Mouse (Mus musculus) mature B cell (primary cell): Measurements from ENCODE around the gene Syt2.

Experiments
- in situ Hi-C: fragments of 300-500 bp; cut with MboI; formaldehyde crosslinking; loops from 2 replicates; pipeline ENCODE4 v1.14.3; 2019

Gene Syt2

GRCm38 (mm10) chr1:134646261-134646962 is at the start of gene Syt2:
Gene Syt2, plus strand, starts transcription at chr1:134646677.
- in situ Hi-C loops: no loop called here

- in situ Hi-C loops: no loop called here
These were observed 49.0 kb upstream of the Syt2 start for GRCm38 (mm10) chr1:134597339-134598054.

- in situ Hi-C loops: no loop called here
These were observed 42.4 kb upstream of the Syt2 start for GRCm38 (mm10) chr1:134604086-134604485.

GRCm38 (mm10) chr1:134605670-134606069 is 40.8 kb upstream of the Syt2 start:
- in situ Hi-C loops: no loop called here

GRCm38 (mm10) chr1:134606381-134606780 is 40.1 kb upstream of the Syt2 start:
- in situ Hi-C loops: no loop called here

GRCm38 (mm10) chr1:134607279-134607678 is 39.2 kb upstream of the Syt2 start:
- in situ Hi-C loops: no loop called here

- in situ Hi-C loops: no loop called here
These were observed 37.3 kb upstream of the Syt2 start for GRCm38 (mm10) chr1:134609172-134609571.

- in situ Hi-C loops: no loop called here
These were observed 31.9 kb upstream of the Syt2 start for GRCm38 (mm10) chr1:134614554-134614953.

GRCm38 (mm10) chr1:134614988-134615387 is 31.5 kb upstream of the Syt2 start:
- in situ Hi-C loops: no loop called here

GRCm38 (mm10) chr1:134617656-134618055 is 28.8 kb upstream of the Syt2 start:
- in situ Hi-C loops: no loop called here

- in situ Hi-C loops: no loop called here
These were observed 21.2 kb upstream of the Syt2 start for GRCm38 (mm10) chr1:134625325-134625724.

GRCm38 (mm10) chr1:134629455-134629854 is 17.0 kb upstream of the Syt2 start:
- in situ Hi-C loops: no loop called here

- in situ Hi-C loops: no loop called here
These were observed 12.2 kb upstream of the Syt2 start for GRCm38 (mm10) chr1:134634296-134634695.

- in situ Hi-C loops: no loop called here
These were observed 10.2 kb upstream of the Syt2 start for GRCm38 (mm10) chr1:134636245-134636644.

GRCm38 (mm10) chr1:134636684-134637083 is 9.8 kb upstream of the Syt2 start:
- in situ Hi-C loops: no loop called here

- in situ Hi-C loops: no loop called here
These were observed 8.4 kb upstream of the Syt2 start for GRCm38 (mm10) chr1:134638041-134638440.

GRCm38 (mm10) chr1:134638522-134638921 is 8.0 kb upstream of the Syt2 start:
- in situ Hi-C loops: no loop called here

GRCm38 (mm10) chr1:134639460-134639859 is 7.0 kb upstream of the Syt2 start:
- in situ Hi-C loops: no loop called here

GRCm38 (mm10) chr1:134641507-134641906 is 5.0 kb upstream of the Syt2 start:
- in situ Hi-C loops: no loop called here

- in situ Hi-C loops: no loop called here
These were observed 2.8 kb upstream of the Syt2 start for GRCm38 (mm10) chr1:134643702-134644101.

- in situ Hi-C loops: no loop called here
These were observed 873 bp upstream of the Syt2 start for GRCm38 (mm10) chr1:134645408-134646200.

GRCm38 (mm10) chr1:134646963-134647282 is 446 bp downstream of the Syt2 start:
- in situ Hi-C loops: no loop called here

- in situ Hi-C loops: no loop called here
These were observed 1.1 kb downstream of the Syt2 start for GRCm38 (mm10) chr1:134647591-134647990.
